Mouse (Mus musculus) frontal cortex, adult 2 months (tissue): Measurements from ENCODE around the gene Rfng. TPM values are rescaled to one million over a fixed set of nuclear protein-coding genes. Genes with fewer than 3 reads are reported as not detected.
"Not testable (repeated sequence)": the region's sequence is repeated elsewhere in the genome, so short reads cannot be mapped to it uniquely, and the experiment has no call there.

Experiments
- DNase-seq, 2 experiments: peaks; one replicate each; pipeline ENCODE4 v3.0.0; 2022; ENCODE audit warnings: low spot score in 1 of 2; ENCODE audit errors: extremely low spot score in 1 of 2
- polyA plus RNA-seq: library from polyadenylated mRNA; depleted of rRNA; stranded (reverse); fragments of >200 nt; gene quantifications from 2 replicates; pipeline ENCODE4 v1.2.3, GENCODE M21; 2012

Rfng gene
- polyA plus RNA-seq, 1 experiment: 88.6 TPM

DNA sequence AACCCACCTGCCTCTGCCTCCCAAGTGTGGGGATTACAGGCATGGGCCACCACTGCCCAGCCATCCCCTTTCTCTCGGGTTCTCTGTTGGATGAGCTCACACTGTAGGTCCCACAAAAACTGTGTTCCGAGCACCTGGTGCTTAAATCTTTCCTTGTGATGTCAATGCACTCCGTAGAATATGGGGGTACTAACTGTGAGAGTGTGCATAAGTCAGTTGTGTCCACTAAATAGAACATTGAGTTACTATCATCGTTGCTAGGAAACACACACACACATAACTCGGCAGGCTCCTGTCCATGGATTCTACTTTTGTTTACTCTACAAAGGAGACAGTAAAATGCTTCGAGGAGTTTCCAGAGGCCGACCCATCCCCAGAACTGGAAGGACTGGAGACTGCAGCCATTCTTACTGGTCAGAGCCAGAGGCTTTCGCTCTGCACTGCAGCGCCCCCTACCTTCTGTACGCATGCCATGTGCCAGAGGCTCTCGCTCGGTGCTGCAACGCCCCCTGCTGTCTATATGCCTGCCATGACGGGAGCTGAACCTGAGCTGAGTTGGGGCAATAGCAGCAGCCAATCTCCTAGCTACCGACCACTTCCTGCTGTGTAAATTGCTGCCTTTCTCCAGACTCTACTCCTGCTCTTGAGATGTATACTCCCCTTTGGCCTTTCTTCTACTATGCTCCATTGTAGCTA lies 8.1 kb downstream of the Rfng start:
- peak; percentile 78 to 99 for DNase-seq

DNA sequence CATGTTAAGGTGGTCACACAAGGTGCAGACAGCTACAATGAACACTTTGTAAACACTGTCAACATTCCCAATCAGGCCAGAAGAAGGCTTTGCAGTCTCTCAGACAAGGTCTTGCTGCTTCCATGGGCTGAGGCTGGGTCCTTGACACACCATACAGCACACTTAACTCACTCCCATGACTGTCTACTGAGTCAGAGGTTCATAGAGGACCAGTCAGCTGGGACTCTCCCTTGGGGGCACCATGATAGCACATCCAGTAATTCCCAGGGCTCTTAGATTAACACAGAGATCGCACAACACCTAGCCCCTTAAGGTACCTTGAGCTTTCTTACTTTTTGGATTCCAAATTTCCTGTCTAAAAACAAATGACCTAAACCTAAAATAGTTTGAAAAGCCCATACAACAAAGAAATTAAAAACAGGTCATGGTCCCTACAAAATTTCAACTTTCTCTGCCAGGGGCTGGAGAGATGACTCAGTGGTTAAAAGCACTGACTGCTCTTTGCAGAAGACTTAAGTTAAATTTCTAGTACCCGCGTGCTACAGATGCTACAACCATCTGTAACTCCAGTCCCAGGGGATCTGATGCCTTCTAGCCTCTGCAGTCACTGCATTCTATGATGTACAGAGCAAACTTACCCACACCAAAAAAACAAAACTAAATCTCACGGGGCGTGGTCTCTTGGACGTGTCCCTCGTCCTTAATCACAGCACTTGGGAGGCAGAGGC lies 10.4 kb downstream of the Rfng start:
- no peak for DNase-seq

DNA sequence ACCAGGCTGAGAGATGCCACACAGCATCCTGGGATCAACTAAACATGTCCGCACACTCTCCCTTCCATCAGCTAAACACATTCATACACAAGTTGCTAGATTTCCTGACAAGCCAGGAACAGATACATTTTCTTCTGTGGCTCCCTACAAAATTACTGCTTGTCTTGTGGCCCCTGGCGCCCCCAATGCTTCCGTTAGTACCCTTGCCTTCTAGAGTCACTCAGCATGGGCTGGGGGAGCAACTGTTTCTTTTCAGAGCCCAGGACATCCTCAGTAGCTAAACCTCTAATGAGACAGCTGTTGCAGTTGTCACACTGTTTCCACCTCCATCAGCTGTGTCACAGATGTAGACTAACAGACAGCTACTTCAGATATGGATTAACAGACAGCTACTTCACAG lies 11.3 kb downstream of the Rfng start:
- DNase-seq: no peak

DNA sequence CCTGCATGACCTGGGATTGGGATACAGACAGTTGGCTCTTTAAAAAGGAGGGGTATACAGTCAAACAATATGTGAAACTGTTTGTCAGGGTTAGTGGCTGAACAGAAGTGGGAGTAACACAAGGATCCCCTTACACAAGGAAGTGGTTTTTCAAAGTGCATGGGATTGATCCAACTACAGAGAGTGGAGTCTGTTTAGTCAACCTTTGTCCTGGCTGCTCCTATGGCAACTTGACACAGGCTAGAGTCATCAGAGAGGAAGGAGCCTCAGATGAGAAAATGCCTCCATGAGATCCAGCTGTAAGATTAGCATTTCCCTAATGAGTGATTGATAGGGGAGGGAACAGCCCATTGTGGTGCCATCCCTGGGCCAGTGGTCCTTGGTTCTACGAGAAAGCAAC lies 15.8 kb downstream of the Rfng start:
- DNase-seq: no peak

DNA sequence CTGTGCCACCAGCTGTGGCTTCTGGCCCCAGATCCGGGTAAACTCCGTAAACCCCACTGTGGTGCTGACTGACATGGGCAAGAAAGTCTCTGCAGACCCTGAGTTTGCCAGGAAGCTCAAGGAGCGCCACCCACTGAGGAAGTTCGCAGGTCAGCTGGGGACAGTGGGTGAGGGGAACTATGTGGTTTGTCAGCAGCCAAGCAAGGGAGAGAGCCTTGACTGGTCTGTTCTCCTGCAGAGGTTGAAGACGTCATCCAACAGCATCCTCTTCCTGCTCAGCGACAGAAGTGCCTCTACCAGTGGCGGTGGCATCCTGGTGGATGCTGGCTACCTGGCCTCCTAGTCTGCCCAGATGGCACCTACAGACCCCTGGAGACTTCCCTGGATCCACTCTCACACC lies 17.0 kb downstream of the Rfng start:
- DNase-seq: not testable (repeated sequence)

DNA sequence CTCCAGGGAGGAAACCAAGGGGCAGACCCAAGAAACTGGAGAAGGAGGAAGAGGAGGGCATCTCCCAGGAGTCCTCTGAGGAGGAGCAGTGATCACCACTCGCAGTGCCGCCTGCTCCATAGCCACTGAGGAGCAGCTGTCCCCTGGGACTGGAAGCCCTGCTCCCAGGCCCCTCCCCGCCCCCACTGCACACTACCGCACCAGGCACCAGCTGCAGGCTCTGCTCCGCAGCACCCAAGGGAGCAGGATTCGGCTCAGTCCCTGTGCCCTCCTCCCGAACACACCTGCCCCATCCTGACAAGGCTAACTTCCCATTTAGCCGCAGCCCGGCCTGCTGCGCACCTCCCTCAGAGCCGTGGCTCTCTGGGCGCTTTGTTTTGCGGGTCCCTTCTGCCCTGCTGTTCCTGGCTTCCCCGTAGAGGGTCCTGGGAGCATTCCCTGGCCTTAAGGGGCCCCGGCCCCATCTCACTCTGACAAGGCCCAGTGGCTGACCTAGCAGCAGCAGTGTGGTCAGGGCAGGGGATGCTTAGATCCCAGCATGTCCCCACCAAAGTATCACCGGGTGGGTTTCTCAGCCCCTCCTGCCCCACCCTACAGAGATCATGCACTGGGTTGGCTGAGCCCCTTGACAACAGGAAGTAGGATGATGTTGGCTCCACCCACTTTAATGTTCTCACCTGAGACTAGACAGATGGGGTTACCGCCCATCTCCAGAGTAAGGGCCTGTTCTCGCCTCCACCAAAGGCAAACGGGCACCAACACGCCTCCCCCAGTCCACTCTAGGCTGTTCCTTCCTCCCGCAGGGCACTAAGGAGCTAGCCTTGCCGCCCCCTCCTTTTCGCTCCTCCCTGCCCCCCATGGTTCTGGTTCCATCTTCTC lies 20.6 kb downstream of the Rfng start:
- not testable (repeated sequence) for DNase-seq

DNA sequence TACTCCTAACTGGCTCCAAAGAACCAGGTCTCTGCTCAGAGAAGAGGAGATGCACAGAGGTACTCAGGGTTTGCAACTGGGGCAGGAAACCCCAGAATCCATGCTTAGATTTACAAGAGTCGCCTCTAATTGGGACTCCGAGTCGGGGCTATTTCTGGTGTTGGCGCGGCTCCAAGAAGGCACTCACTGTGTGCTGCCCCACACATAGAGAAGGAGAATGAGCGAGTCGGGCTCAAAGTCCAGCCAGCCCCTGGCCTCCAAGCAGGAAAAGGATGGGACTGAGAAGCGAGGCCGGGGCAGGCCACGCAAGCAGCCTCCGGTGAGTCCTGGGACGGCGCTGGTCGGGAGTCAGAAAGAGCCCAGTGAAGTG lies 21.4 kb downstream of the Rfng start, which contains the start of gene Hmga1b:
Hmga1b (plus strand) TSS at position 123 of the 370 bp plus-strand sequence.
- DNase-seq: not testable (repeated sequence)

DNA sequence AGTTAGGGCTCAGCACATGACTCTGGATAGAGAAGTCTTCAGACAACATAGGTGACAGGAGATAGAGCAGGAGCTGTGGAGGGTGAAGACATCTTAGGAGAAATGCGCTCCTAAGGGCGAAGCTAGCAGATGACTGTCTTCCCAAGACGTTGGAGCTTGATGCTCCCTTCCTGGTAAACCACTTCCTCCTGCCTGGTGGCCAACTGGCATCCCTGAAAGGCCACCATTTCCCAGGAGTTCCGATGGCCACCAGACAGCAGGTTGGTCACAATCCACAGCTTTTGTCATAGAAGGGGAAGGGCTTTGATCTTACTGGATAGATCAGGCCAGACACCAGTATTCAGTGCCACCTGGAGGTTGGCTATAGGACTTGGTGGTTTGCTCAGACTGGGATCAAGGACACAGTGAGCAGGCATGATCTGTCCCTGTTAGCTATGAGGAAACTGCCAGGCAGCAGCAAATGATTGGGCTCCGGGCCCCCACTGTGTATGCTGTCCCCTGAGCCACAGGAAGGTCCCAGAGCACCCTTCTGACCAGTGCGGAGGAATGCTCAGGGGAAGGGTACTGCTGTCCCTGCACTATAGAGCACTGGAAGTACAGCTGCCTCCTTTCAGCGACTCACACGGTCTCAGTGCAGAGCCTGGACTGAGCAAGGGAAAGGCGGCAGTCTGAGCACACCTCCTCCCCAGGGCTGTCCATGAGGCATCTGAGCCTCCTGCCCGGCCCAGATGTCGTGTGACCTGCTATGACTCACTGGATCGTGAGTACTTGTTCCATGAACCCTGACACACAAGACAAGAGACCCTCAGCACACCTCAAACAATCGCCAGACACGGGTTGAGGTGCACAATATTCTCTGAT lies 22.0 kb downstream of the Rfng start:
- no peak for DNase-seq

DNA sequence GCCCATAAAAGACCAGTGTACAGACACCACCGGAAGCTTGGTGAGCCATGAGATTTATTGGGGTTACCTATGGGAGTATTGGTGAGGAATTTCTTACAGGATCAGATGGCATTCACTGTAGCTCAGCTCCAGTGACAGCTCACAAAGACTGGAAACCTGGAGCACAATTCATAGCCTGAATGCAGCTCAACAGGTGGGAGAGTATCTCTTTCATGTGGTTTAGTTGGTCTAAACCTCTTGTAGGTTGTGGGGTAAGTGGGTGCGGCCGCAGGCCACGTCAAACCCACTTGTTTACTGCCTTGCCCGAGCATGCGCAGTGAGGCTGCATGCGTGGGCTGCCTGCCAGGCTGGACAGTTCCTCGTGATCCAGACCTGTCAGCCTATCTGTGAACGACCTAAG lies 23.8 kb downstream of the Rfng start:
- no peak for DNase-seq

DNA sequence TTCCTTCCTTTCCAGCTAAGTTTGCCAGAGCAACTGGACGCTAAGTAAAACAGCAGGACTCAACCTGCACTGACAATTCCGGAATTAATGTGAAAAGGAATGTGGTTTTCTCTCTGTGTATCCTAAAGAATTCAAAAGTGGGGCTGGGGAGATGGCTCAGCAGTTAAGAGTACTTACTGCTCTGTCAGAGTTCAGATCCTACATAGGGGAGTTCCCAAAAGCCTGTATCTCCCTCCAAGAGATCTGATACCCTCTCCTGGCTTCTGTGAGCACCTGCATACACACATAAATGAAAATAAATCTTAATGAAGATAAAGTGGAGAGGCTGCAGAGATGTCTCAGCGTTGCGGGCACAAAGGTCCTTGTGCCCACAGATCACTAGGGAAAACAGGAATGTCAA lies 32.4 kb downstream of the Rfng start:
- DNase-seq: no peak

DNA sequence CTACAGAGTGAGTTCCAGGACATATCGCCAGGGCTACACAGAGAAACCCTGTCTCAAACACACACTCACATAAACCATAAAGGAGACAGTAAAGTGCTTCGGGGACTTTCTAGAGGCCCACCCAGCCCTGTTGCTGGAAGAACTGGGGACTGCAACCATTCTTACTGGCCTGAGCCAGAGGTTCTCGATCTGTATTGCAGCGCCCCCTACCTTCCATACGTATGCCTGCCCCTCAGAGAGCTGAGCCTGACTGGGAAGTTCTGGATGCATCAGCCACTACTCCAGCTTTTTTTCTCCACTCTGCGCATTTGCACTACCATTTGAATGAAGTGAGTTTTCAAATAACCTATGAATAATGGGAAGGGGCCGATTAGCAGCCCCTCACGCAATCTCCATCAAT lies 34.6 kb downstream of the Rfng start:
- DNase-seq: peak in 1 of 2 experiments; percentile 35

DNA sequence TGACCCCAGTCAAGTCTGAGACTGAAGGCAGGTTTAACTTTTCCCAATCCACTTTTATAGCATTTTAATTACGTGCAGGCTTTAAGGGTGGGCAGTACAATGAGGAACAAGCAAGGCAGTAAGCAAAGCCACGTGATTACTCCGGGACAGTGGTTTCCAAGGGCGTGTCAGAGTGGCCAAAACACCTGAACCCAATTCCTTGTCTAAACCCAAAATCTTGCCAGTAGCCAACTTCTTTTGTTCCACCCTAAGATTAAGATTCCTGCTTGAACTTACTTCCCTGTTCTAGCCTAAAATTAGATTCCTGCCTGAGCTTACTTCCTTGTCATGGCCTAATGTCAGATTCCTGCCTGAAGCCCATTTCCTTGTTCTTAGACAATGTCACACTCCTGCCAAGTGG lies 36.0 kb downstream of the Rfng start:
- DNase-seq: no peak

DNA sequence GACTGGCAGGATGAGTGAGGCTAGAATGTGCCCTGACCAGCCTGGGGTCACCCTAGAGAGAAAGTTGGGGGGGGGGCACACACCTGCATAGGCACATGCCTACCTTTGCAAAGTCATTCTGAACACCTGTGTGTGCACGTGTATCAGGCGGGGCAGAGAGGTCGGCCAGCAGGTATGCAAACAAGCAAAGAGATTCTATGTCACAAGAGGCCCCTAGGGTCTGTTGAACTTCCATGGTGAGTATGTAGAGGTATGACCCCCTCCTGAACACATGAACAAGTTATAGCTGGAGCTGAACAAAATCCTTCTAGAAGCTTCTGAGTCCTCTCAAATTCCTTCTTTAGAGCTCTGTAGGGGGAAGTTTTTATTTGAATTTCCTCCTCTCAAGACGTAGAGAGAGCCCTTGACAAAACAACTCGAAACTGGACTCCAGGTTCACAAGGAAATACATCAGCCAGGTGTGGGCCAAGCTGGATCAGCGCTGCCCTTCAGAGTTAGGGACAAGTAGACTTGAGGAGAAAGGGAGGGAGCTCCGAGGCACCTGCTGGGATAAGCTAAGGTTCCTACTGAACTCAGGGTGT lies 39.8 kb downstream of the Rfng start:
- DNase-seq: no peak

DNA sequence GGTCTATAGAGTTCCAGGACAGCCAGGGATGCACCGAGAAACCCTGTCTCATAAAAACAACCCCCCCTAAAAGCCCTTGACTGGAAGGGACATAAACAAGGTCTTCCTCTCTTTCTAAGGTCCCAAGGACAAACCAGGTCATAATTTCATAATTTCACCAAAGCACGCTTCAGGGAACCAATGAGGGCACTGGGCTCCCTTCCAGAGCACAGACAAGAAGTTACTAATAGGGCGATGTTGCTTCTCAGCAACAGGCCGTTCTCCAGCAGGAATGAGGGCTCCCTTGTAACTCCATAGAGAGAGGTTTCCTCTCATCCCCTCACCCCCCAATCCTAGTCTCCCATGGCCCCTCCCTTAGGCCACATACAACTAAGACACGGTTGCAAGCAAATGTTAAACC lies 43.0 kb downstream of the Rfng start:
- no peak for DNase-seq

DNA sequence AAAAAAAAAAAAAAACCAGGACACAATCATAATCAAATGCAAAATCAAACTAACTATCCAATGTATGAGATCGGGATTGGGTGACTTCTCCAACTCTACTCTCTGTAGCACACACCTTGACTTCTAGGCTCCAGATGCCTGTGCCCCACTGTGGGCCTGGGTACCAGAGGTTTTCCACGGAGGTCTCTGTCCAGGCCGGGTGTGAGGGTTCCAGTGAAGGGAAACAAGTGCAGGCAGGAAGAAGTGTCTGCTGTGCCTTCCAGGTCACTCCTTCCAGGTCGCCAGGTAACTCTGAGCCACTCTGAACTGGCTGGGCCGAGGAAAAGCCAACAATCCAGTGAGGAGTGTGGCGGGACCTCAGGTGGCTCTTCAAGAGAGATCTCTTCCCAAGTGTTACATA lies 47.6 kb downstream of the Rfng start:
- no peak for DNase-seq

DNA sequence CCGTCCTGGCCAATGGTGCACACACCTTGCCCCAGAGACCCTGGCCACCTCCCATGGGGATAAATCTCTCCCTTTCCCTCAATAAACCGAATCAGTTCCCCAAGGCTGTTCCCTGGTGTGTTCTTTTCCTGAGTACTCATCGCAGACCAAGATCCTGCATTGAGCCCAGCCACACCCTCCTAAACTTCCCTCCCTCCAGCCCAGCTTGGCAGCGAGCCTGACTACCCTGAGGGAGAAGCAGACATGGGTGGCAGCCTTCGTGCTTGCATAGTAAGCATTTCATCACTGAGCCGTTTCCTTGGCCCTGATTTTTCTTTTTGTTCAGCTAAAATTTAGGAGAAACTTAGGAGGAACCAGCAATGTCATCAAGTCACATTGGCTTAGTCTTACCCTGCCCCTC lies 50.5 kb downstream of the Rfng start:
- no peak for DNase-seq

DNA sequence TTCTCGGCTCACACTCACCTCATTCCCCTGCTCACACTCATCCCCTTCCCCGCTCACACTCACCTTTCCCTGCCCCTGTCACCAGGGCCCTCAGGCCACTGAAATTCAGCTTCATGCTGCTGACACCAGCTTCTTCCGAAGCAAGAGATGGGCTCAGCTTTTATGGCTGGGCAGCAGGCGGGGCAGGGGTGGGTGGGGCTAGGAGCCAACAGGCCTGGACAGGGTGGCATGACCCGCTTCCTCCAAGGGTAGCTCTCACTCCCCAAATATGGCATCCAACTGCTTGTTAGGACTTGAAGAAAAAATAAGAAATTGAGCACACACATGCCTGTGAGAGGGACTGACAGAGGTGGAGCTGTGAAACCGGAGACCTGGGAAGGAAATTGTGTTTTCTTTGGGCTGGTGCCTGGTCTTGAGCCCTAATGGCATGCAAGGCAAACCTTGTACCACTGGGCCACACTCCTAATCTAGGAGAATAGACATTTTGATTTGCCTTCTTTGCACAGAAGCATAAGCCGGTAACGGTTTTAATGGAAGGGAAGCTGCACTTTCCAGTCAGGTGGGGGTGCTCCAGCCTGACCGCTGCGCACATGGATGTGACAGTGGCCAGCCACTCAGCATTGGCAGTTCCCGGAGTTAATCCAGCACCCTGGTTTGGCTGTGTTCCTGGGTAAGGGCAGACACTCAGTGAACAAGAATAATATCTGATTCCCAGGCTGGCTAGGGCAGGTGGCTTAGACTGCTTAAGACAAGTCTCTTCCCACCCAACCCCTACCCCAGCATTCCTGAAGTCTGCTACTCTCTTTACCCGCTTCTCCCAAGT lies 51.9 kb downstream of the Rfng start, which contains the start of gene Cbr2:
Cbr2 (minus strand) TSS at position 257 of the 823 bp plus-strand sequence.
- no peak for DNase-seq

DNA sequence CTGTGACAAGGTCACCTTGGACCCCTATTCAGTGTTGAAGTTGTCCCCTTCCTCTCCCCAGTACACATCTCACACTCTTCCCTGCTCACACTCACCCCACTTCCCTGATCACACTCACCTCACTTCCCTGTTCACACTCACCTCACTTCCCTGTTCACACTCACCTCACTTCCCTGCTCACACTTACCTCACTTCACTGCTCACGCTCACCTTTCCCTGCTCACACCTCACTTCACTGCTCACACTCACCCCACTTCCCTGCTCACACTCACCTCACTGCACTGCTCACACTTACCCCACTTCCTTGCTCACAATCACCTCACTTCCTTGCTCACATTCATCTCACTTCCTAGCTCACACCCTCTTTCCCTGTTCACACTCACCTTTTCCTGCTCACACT lies 52.6 kb downstream of the Rfng start:
- no peak for DNase-seq
